Mouse (Mus musculus): Measurements from ENCODE around the gene Hmx3.

GRCm38 (mm10) chr7:131545701-131546385 lies 3.2 kb downstream of the Hmx3 start:
- TF ChIP-seq CTCF (conservative IDR thresholded peaks at IDR 0.05 in 1 of 2, IDR thresholded peaks at IDR 0.05 in 1 of 2; ENCODE audit: low read depth in 2 of 2, low read length in 2 of 2): no peak
- TF ChIP-seq EP300 (IDR thresholded peaks at IDR 0.05; ENCODE audit: low read length): no peak
- no peak for TF ChIP-seq RAD21 (IDR thresholded peaks at IDR 0.05; ENCODE audit: low read depth, low read length)
- no peak for TF ChIP-seq POLR2A (IDR thresholded peaks at IDR 0.05; ENCODE audit: low read depth, low read length)
- no peak for TF ChIP-seq CHD2 (IDR thresholded peaks at IDR 0.05; ENCODE audit: low read length)
- TF ChIP-seq TBP (conservative IDR thresholded peaks at IDR 0.05; ENCODE audit: low read depth, low read length): no peak
- TF ChIP-seq TCF12 (IDR thresholded peaks at IDR 0.05; ENCODE audit: low read depth, low read length): no peak
- TF ChIP-seq ZC3H11A (IDR thresholded peaks at IDR 0.05; ENCODE audit: low read depth, low read length): no peak
- no peak for TF ChIP-seq ZKSCAN1 (IDR thresholded peaks at IDR 0.05; ENCODE audit: borderline replicate concordance, low read depth, low read length)
- no peak for TF ChIP-seq JUN (IDR thresholded peaks at IDR 0.05; ENCODE audit: insufficient read depth, low read depth, low read length)
- no peak for TF ChIP-seq CHD1 (IDR thresholded peaks at IDR 0.05; ENCODE audit: low read depth, low read length)

Measured in CH12.LX (cell line).